Mouse (Mus musculus) thymus, adult 2 months (tissue): ENCODE data around the gene Slc5a9.

Experiments used
- CTCF ChIP-seq: fragments of 200-500 bp; IDR thresholded peaks from 2 replicates; pipeline ENCODE4 v1.5.1; 2012; ENCODE audit warnings: mild to moderate bottlenecking, control low read depth, low read length, moderate library complexity, borderline replicate concordance; ENCODE audit not compliant: control insufficient read depth, poor library complexity, insufficient read depth; ENCODE audit errors: extremely low read depth
- POLR2A ChIP-seq: fragments of 200-500 bp; IDR thresholded peaks from 2 replicates; pipeline ENCODE4 v1.6.1; 2012; ENCODE audit warnings: mild to moderate bottlenecking, low read length, control low read depth, moderate library complexity; ENCODE audit not compliant: control insufficient read depth, poor library complexity, insufficient read depth; ENCODE audit errors: extremely low read depth

GRCm38 (mm10) chr4:111852626-111853025 lies 50.1 kb downstream of the Slc5a9 start:
- TF ChIP-seq CTCF (no peak), POLR2A (no peak)
